Mouse (Mus musculus) mouse embryonic stem cell (cell line): ENCODE results near the gene Mapk14.

Experiments
- in situ Hi-C, 2 experiments: fragments of 300-500 bp; cut with MboI; formaldehyde crosslinking; loops; 1 replicate in 1 of 2; 3 replicates in 1 of 2; pipeline ENCODE4 v1.14.3; 2019 to 2020; ENCODE audit warnings: low sequenced_read_pairs in 2 of 2, low pct_unique_long_range_greater_than_20kb in 1 of 2, mixed read lengths in 1 of 2; ENCODE audit not compliant: unreplicated experiment in 1 of 2

The Mapk14 gene

GRCm38 (mm10) chr17:28696641-28697040, 5.5 kb downstream of the Mapk14 start:
- in situ Hi-C loops: no loop called here

DNA sequence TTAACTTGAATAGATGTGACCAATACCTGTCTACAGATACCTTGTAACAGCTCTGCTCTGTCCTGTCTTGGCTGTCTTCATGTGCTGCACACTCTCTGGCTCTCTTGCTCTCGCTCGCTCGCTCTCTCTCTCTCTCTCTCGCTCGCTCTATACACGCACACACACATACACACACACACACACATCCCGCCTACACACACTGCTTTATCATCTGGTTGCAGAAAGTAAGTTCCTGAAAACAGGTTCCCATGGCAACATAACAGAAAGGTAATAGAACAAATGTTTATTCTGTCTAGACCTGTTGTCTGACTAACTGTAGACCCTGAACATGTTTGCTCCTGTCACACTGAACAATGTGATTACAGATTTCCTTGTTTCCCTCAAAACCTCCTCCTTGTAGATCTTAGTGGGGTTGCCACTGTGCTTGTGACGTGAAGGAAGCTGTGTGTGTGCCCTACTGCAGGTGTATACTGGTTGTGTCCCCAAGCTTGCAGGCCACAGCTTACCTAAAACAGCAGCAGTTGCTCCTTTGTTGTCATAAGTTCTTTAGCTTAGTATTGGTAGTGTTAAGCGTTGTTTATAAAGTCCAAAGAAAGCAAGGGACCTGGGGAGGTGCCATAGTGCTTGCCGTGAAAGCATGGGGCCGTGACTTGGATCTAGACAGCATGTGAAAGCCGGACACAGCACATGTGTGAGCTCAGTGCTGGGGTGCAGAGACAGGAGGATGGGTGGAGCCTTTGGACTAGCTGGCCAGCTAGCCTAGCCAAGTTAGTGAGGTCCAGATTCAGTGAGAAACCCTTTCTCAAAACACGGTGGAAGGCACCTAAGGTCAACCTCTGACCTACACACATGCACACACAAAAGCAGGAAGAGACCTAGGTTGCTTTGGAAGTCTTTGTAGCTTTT, 6.4 kb downstream of the Mapk14 start:
- in situ Hi-C loops: no loop called here

DNA sequence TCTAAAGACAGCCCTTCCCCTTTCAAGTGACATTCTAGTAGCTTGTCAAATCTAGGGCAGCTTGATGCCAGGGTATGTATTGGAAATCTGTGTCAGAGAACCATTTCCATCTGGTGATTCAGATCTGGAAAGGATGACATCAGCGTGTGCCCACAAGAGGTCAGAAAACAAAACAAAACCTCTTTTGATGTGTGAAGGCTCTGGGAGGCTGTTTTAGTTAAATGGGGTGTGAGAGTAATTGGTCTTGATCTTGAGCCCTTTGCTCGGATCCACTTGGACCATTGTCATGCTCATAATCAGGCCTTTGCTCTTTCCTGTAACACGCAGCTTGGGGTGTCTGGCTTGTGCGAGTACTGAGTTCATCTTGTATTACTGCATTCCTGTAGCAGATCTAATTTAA, 7.1 kb downstream of the Mapk14 start:
- in situ Hi-C loops: no loop called here

GRCm38 (mm10) chr17:28698672-28699071, 7.5 kb downstream of the Mapk14 start:
- in situ Hi-C loops: no loop called here

- in situ Hi-C loops: loop anchor here in 1 of 2 experiments (5.0 kb wide), 1 partner anchor 43 kb away; no protein-coding TSS in a partner anchor
Measured at GRCm38 (mm10) chr17:28699789-28700188, 8.7 kb downstream of the Mapk14 start.

DNA sequence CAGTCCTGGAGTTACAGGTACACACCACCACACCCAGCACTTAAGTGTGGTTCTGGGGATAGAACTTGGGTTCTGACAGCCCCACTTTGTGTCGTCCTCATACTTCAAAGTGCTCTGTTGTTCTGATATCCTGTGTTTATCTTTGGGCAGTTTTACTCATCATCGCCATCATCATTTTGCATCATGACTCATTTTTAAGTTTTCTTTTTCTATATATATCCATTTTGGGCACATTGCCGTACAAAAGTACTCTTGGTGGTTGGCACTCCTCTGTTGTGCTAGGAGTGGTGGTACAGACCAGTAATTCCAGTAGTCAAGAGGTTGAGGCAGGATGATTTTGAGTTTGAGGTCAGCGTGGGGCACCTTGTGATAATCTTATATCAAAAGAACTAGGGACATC, 10.0 kb downstream of the Mapk14 start:
- in situ Hi-C loops: loop anchor here in 1 of 2 experiments (5.0 kb wide), 1 partner anchor 41 kb away; no protein-coding TSS in a partner anchor

DNA sequence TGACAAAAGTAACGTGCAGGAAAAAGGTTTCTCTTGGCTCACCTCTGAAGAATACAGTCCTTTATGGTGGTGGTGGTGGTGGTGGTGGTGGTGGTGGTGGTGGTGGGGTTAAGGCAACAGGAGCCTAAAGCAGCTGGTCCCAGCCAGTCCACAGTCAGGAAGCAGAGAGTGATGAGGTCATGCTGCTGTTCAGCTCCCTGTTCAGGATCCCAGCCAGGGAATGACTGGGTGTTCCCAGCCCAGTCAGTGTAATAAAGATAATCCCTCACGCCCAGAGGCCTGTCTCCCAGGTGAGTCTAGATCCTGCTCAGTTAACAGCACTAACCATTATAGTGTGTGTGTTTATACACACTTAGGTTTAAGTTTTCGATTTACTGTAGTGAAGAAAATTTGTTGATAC, 10.6 kb downstream of the Mapk14 start:
- in situ Hi-C loops: loop anchor here in 1 of 2 experiments (5.0 kb wide), 1 partner anchor 41 kb away; no protein-coding TSS in a partner anchor

GRCm38 (mm10) chr17:28702646-28703045, 11.5 kb downstream of the Mapk14 start:
- in situ Hi-C loops: loop anchor here in 1 of 2 experiments (5.0 kb wide), 1 partner anchor 40 kb away; no protein-coding TSS in a partner anchor

GRCm38 (mm10) chr17:28706697-28707096, 15.6 kb downstream of the Mapk14 start:
- in situ Hi-C loops: no loop called here

DNA sequence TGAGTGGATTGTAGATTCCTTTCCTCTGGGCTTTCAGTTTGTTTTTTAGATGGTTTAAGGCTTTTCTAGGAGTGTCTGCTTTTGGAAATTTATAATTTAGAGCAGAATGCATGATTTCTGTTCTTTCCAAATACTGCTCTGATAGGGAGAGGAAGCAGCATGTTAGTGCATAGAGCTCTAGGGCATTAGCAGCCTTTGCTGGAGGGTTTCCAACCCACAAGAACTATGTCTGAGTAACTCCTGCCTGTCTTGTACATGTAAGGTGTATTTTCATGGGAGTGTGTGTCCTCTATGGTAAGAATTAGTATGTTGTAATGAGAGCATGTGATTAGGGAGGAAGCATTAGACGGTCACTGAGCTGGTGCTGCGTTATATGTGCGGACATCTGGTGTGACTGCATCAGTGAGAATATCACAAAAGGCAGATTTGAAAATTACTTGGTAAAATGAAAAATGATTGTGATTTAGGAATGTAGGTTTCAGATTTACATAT, 16.1 kb downstream of the Mapk14 start:
- in situ Hi-C loops: no loop called here

DNA sequence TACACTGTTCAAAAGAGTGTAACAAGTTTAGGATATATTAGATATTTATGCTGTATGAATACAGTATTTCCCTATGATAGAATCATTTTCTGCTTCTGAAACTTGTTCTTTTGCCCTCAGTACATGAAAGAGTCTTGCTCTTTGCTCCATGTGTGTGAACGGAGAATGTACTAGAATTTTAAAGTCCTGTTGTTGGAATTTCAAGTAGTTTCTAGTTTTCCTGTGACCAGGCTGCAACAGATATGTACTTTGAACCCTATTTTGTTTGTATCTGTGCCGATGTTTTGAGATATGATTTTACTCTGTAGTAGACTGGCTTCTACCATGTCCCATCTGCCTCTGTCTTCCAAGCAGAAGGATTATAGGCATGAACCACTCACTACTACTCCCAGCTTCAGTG, 16.7 kb downstream of the Mapk14 start:
- in situ Hi-C loops: no loop called here

DNA sequence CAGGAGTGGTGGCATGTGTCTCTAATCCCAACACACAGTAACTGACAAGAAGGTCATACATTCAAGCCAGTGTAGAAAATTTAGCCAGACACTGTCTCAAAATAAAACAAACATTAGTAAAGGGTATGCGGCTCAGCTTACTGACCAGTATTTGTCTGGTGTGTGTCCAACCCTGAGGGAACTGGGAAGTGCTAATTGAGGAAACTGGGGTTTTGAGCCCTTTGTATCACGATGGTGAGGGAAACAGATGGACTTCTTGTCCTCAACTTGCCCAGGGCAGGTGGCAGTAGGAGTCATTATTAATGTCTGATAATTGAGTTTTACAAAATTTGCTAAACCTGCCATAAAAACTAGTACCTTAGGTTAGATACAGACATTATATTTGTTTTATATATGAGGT, 17.9 kb downstream of the Mapk14 start:
- in situ Hi-C loops: no loop called here

GRCm38 (mm10) chr17:28709552-28710290, 18.6 kb downstream of the Mapk14 start:
- in situ Hi-C loops: no loop called here

- in situ Hi-C loops: no loop called here
Measured at GRCm38 (mm10) chr17:28710291-28710688, 19.2 kb downstream of the Mapk14 start.

DNA sequence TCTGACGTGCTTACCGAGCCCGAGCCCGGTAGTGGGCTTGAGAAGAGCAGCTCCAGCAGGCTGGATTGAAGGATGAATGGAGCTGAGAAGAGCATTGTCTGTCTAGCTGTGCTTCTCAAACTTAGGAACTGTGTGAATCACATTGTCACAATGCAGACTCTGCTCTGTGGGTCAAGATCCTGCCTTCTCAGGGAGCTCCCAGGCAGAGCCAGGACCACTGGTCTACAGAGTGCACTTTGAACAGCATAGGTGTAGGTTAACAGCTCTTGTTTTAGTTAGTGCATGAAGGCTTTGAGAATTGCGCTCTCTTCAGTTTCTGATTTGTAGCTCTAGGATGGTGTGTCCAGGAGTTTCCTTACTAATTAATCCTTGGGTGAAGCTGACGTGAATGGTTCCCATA, 20.1 kb downstream of the Mapk14 start:
- in situ Hi-C loops: no loop called here

GRCm38 (mm10) chr17:28712305-28712704, 21.2 kb downstream of the Mapk14 start:
- in situ Hi-C loops: no loop called here

DNA sequence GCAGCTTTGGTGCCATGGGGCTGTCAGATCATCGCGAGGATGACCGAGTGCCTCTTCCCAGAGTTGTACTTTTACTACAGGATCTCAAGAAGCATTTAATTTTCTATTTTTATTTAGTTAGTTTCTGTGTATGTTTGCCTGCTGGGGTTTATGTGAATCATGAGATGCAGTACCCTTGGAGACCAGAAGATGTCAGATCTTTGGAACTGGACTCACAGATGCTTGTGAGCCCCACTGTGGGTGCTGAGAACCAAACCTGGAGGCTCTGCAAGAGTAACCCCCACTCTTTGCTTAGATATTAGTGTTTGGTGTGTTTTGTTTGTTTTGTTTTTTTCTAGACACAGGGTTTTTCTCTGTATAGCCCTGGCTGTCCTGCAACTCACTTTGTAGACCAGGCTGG, 22.9 kb downstream of the Mapk14 start:
- in situ Hi-C loops: no loop called here

DNA sequence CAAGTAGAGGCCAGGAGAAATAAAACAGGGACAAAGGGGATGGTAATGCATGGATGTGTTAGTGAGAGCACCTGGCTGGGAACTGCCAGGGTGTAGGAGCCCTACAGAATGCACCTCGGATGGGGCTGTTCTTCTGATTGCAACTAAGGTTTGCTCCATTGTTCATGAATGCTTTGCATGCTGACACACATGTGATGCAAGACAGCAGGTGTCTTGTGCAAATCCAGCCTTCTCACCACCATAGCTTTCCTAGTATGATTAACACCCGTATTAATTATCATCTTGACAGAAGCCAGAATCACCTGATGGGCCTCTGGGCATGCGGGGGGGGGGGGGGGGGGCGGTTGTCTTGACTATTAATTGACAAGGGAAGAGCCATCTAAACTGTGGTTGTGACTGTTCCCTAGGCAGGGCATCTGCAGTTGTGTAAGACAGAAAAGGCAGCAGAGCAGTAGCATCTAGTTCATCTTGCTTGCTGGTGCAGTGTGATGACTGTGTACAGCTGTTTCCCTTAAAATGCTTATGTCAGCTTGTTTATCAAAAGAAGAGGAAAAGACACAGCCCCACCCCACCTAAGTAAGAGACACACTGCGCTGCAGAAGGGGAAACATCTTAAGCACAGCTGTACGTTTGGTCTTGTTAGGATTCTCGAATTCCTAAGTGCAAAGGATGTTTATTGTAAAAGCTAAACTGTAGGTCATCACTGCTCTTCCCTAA, 24.9 kb downstream of the Mapk14 start:
- in situ Hi-C loops: no loop called here

DNA sequence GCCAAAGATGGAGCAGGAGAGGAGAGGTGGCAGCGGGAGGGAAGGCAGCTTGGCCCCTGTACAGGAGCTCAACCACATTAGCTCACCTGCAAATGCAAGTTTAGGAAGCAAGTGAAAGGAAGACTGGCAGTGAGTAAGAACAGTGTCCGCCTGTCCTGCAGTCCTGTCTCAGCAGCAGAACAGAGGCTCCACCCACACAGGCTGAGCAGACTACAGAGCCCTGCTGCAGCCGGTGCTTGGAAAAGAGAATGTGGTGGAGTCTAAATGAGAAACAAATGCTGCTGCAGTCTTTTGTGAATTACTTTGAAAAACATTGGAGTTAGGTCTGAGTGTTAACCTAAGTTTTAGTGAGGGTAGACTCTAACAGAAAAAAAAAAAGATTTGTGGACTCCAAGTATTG, 26.4 kb downstream of the Mapk14 start:
- in situ Hi-C loops: no loop called here
